8 mouse cellular contexts compared by ENCODE assay signal in genomic region chr14:62761036-62761881, GRCm38 (mm10). TPM values are rescaled to one million over a fixed set of nuclear protein-coding genes. Genes with fewer than 3 reads are reported as not detected.
DNase-seq lines count a peak whose midpoint lies in the region; ATAC-seq lines count a peak whose summit lies in the region.

Ints6 (minus strand) TSS chr14:62761169.

- H3K9ac ChIP-seq in hindbrain, embryonic 12.5 days: peak within 1 kb of the TSS; percentile 96

- WGBS in hindbrain, embryonic 12.5 days: under 1% methylated on average over 70 of the region's 72 CpGs

- peak; percentile 98 for DNase-seq in NIH3T3 (ENCODE audit: low read depth)
- DNase-seq in cerebellum, postnatal 10 days: peak; percentile 97 to 99
- DNase-seq in frontal cortex, postnatal 10 days (ENCODE audit: low spot score in 2 of 2): peak; percentile 98 to 100
- peak; percentile 96 to 99 for DNase-seq in layer of hippocampus, postnatal 14 days (ENCODE audit: low spot score in 2 of 2)
- DNase-seq in lung, postnatal 14 days: peak; percentile 98
- peak; percentile 98 for DNase-seq in retina, adult 2 months (ENCODE audit: low read depth, low spot score)
- peak; percentile 96 to 99 for DNase-seq in thymus, postnatal 36 days

- H3K9me3 ChIP-seq in hindbrain, embryonic 12.5 days (replicated peaks): no peaks in the 10 kb centered on the region

- H3K27me3 ChIP-seq in hindbrain, embryonic 12.5 days: no peaks in the 10 kb centered on the region

- H3K4me1 ChIP-seq in hindbrain, embryonic 12.5 days: peaks cover 9% of the 10 kb centered on the region

- H3K36me3 ChIP-seq in hindbrain, embryonic 12.5 days: no peaks in the 10 kb centered on the region; the same call in 1 of the 2 replicates

- peak within 1 kb of the TSS; percentile 91 for H3K4me3 ChIP-seq in hindbrain, embryonic 12.5 days

- peak within 1 kb of the TSS; percentile 89 for H3K4me2 ChIP-seq in hindbrain, embryonic 12.5 days (replicated peaks)

- ATAC-seq in hindbrain, embryonic 12.5 days (ENCODE audit: low FRiP score): peak; percentile 95

- H3K27ac ChIP-seq in hindbrain, embryonic 12.5 days: peak within 1 kb of the TSS; percentile 98

RNA-seq across cellular contexts. Expression of gene Ints6, which starts in this region (rescaled TPM):
- 26.6 and 27.3 TPM in 2 replicates for polyA plus RNA-seq in hindbrain, embryonic 12.5 days (2016; fragmentation: Nextera tagmentation; extraction: Ambion mirVana)
- total RNA-seq in layer of hippocampus, postnatal 14 days (2021): 10 to 100 TPM; 40.6 to 44.9 TPM

Comparison
In these comparisons a context has a peak if more than half of its experiments do, and no peak if none do; other contexts are left out.
1. Peak in every context shown above with its lines: DNase-seq, ATAC-seq, H3K4me3 ChIP-seq and H3K27ac ChIP-seq.